Mouse (Mus musculus) stomach, embryonic 16.5 days (tissue): ENCODE measurements around the gene Luc7l3. TPM values are rescaled to one million over a fixed set of nuclear protein-coding genes. Genes with fewer than 3 reads are reported as not detected.

Experiments
- ATAC-seq: fragments of 200-750 bp; cut with Nextera tagmentation; 2 replicates; pipeline ENCODE4 v1.8.0; 2017; ENCODE audit warnings: moderate number of reproducible peaks, moderate TSS enrichment; ENCODE audit not compliant: insufficient read depth, low FRiP score
- H3K27ac ChIP-seq: fragments of 300-500 bp; sonication (generic); 2 replicates; pipeline ENCODE4 v1.5.1; 2014; ENCODE audit warnings: low read length
- H3K27me3 ChIP-seq: fragments of 300-500 bp; sonication (generic); 2 replicates; pipeline ENCODE4 v1.6.1; 2014; ENCODE audit warnings: low read length, control low read depth, mixed read lengths; ENCODE audit not compliant: control insufficient read depth, insufficient read depth
- H3K36me3 ChIP-seq: fragments of 300-500 bp; sonication (generic); 2 replicates; pipeline ENCODE4 v1.6.1; 2014; ENCODE audit warnings: low read length; ENCODE audit not compliant: control insufficient read depth, insufficient read depth
- H3K4me1 ChIP-seq: fragments of 300-500 bp; sonication (generic); 2 replicates; pipeline ENCODE4 v1.6.1; 2014; ENCODE audit warnings: low read length, control low read depth, mixed read lengths; ENCODE audit not compliant: control insufficient read depth, insufficient read depth
- H3K4me2 ChIP-seq: fragments of 300-500 bp; sonication (generic); 2 replicates; pipeline ENCODE4 v1.6.1; 2014; ENCODE audit warnings: low read depth, low read length, mixed read lengths
- H3K4me3 ChIP-seq: fragments of 300-500 bp; sonication (generic); replicated peaks from 2 replicates; pipeline ENCODE4 v1.5.1; 2014; ENCODE audit warnings: mild to moderate bottlenecking, low read length
- H3K9ac ChIP-seq: fragments of 300-500 bp; sonication (generic); 2 replicates; pipeline ENCODE4 v1.6.1; 2014; ENCODE audit warnings: low read length
- H3K9me3 ChIP-seq: fragments of 300-500 bp; sonication (generic); replicated peaks from 2 replicates; pipeline ENCODE4 v1.6.1; 2016; ENCODE audit warnings: low read length, control low read depth; ENCODE audit not compliant: control insufficient read depth
- WGBS: fragments of 180-500 bp; shearing (Covaris S2); extraction: QIAGEN DNeasy Blood & Tissue Kit; methylation state at CpG from one replicate; pipeline ENCODE4 v1.1.7; 2014; 5-methylcytosine and 5-hydroxymethylcytosine counted together
- polyA plus RNA-seq: library from polyadenylated mRNA; unstranded; fragments of >200 nt; fragmentation: Nextera tagmentation; extraction: Ambion mirVana; gene quantifications from 2 replicates; pipeline ENCODE4 v1.2.1, GENCODE M21; 2015

The Luc7l3 gene
- polyA plus RNA-seq, 1 experiment from 2014 or later, result 112 TPM

DNA sequence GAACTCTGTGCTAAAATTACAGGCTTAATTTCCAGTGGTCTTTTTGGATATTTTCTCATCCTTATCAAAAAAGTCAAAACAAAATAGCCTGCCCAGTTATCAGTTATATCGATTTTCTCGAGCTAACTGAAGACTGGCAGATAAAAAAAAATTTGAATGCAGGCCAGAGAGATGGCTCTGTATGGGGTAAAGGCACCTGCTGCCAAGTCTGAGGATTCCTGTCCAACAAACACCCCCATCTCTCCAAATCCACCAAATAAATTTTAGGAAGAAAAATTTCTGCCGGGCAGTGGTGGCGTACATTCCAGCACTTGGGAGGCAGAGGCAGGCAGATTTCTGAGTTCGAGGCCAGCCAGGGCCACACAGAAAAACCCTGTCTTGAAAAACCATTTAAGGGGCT is 3.7 kb downstream of the Luc7l3 start:
- 69% methylated on average over 5 of the region's 5 CpGs for WGBS
- Histone ChIP-seq H3K4me1 (peaks cover 53% of the 10 kb centered on the region), H3K36me3 (no peaks in the 10 kb centered on the region), H3K27ac (no peak overlapping the region), H3K9ac (no peak overlapping the region), H3K4me2 (no peak overlapping the region), H3K9me3 (no peaks in the 10 kb centered on the region), H3K27me3 (no peaks in the 10 kb centered on the region), H3K4me3 (no peak overlapping the region)
- no peak for ATAC-seq

DNA sequence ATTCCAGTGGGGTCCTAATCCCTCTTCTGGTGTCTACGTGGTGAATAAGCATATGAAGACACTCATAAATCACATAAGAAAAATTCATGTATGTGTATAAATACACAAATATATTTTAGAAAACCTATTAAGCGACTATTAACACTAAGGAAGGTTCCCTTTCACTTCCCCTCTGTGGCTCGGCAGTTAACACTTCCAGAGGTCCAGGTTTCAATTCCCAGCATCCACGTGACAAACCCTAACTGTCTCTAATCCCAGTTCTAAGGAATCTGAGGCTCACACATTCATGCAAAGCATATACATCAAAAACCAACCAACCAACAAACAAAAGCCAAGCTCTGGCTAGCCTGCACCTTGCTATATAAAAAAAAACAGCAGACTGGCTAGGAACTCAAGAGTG is 4.3 kb downstream of the Luc7l3 start:
- Histone ChIP-seq H3K4me3 (no peak overlapping the region), H3K4me2 (no peak overlapping the region), H3K9ac (no peak overlapping the region), H3K27ac (no peak overlapping the region), H3K27me3 (no peaks in the 10 kb centered on the region), H3K9me3 (no peaks in the 10 kb centered on the region), H3K4me1 (peaks cover 51% of the 10 kb centered on the region), H3K36me3 (no peaks in the 10 kb centered on the region)
- ATAC-seq, result no peak
- WGBS, result 46% methylated on average over 4 of the region's 4 CpGs

DNA sequence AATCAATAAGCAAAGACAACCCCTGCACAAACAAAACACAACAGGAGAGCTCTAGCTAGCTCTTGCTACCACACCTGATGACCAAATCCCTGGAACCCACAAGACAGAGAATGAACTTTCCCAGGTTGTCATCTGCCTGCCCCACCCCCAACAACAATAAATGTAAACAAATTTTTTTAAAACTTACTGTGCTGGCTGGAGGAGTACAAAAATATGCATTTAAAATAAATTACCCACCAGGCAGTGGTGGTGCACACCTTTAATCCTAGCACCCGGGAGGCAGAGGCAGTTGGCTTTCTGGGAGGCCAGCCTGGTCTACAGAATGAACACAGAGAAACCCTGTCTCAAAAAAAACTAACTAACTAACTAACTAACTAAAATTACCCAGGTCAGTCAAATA is 4.8 kb downstream of the Luc7l3 start:
- H3K9ac ChIP-seq, result no peak overlapping the region
- H3K36me3 ChIP-seq, result no peaks in the 10 kb centered on the region
- peaks cover 50% of the 10 kb centered on the region for H3K4me1 ChIP-seq
- 46% methylated on average over 1 of the region's 1 CpGs for WGBS
- H3K4me2 ChIP-seq, result no peak overlapping the region
- H3K27ac ChIP-seq, result no peak overlapping the region
- H3K9me3 ChIP-seq, result no peaks in the 10 kb centered on the region
- no peaks in the 10 kb centered on the region for H3K27me3 ChIP-seq
- H3K4me3 ChIP-seq, result no peak overlapping the region
- ATAC-seq, result no peak

DNA sequence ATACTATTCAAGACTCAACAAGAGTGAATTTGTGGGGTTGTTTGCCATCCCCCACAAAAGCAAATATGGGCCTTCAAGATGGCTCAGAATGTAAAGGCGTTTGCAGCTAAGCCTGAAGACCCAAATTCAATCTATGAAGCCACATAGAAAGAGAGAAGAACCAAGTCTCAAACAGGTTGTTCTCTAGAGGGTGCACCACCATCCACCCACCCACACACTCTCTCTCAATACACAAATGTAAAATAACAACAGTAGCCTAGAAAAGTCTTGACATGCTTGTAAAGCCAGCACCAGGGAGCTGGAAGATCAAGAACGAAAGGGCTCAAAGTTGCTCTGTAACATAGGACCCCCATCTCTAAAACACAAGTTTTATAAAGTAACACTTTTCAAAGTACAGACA is 5.3 kb downstream of the Luc7l3 start:
- no peaks in the 10 kb centered on the region for H3K36me3 ChIP-seq
- H3K4me3 ChIP-seq, result no peak overlapping the region
- H3K4me2 ChIP-seq, result no peak overlapping the region
- no peaks in the 10 kb centered on the region for H3K9me3 ChIP-seq
- H3K4me1 ChIP-seq, result peaks cover 50% of the 10 kb centered on the region
- no peak overlapping the region for H3K9ac ChIP-seq
- no peak overlapping the region for H3K27ac ChIP-seq
- no peak for ATAC-seq
- WGBS, result 56% methylated on average over 2 of the region's 2 CpGs
- no peaks in the 10 kb centered on the region for H3K27me3 ChIP-seq

DNA sequence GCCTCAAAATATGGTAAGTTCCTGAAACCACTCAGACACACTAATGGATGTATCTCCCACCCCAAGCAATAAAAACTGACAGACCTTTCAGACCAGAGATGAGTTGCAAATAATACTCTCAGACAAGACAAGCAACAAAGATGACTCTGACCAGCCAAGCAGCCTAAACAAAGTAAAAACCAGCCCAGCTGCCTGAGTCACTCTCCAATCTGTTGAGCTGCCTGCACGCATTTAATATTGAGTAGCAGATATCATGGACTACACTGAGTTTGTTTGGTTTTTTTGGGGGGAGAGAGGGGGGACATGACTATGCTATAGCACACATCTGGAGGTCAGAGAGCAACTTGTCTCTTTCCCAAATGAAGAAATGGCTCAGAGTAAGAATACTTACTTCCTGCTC is 6.5 kb downstream of the Luc7l3 start:
- WGBS, result 28% methylated on average over 1 of the region's 1 CpGs
- H3K27me3 ChIP-seq, result no peaks in the 10 kb centered on the region
- no peak for ATAC-seq
- peak overlapping the region; percentile 33; the same call in 1 of the 2 replicates for H3K27ac ChIP-seq
- no peak overlapping the region for H3K9ac ChIP-seq
- no peaks in the 10 kb centered on the region for H3K9me3 ChIP-seq
- H3K4me2 ChIP-seq, result no peak overlapping the region
- no peaks in the 10 kb centered on the region for H3K36me3 ChIP-seq
- no peak overlapping the region for H3K4me3 ChIP-seq
- peaks cover 48% of the 10 kb centered on the region for H3K4me1 ChIP-seq

DNA sequence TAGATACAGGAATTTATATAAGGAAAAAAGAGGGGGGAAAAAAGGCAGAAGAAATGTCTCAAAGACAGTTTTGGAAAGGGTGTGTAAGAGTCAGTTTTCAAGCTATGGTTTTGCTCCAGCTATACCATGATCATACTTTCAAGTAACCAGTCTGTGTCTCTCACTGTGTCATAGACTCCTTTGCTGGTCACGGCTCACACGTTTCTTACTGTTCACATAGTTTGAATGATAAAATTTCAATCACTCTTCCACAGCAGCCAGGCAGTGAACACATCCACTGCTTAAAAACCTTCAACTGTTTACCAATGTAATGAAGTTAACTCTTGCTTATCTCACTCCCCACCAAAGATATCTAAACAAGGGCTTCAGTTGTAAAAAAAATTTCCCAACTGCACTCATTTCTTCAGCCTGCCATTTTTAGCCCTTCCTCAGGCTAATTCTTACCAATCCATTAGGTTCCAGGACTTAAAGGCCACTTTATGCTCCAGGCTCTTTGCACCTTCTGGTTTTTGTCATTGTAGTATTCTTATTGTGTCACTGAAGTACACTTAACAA is 7.6 kb downstream of the Luc7l3 start:
- Histone ChIP-seq H3K9ac (no peak overlapping the region), H3K4me2 (no peak overlapping the region), H3K4me1 (peaks cover 42% of the 10 kb centered on the region), H3K9me3 (no peaks in the 10 kb centered on the region), H3K27me3 (no peaks in the 10 kb centered on the region), H3K36me3 (no peaks in the 10 kb centered on the region), H3K4me3 (no peak overlapping the region), H3K27ac (no peak overlapping the region)
- 51% methylated on average over 2 of the region's 2 CpGs for WGBS
- ATAC-seq, result no peak

DNA sequence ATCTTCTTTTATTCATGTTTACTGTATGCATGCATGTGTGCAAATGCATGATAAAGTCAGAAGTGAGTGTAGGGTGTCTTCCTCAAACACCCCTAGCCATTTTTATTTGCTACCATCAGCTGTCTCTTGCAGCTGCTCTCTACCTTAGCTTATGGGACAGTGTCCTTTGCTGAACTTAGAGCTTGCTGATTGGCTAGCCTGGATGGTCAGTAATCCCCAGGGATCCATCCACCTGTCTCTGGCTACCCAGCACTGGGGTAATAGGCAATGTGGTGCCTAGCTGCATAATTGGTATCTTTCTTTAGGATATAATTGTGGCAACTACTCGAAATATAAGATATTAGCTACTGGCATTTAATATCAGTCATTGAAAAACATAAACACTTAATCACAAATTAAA is 9.1 kb downstream of the Luc7l3 start:
- ATAC-seq, result no peak
- H3K9me3 ChIP-seq, result no peaks in the 10 kb centered on the region
- no peaks in the 10 kb centered on the region for H3K27me3 ChIP-seq
- H3K4me2 ChIP-seq, result no peak overlapping the region
- H3K4me3 ChIP-seq, result no peak overlapping the region
- H3K9ac ChIP-seq, result no peak overlapping the region
- peaks cover 36% of the 10 kb centered on the region for H3K4me1 ChIP-seq
- no peak overlapping the region for H3K27ac ChIP-seq
- WGBS, result 85% methylated on average over 1 of the region's 1 CpGs
- no peaks in the 10 kb centered on the region for H3K36me3 ChIP-seq

DNA sequence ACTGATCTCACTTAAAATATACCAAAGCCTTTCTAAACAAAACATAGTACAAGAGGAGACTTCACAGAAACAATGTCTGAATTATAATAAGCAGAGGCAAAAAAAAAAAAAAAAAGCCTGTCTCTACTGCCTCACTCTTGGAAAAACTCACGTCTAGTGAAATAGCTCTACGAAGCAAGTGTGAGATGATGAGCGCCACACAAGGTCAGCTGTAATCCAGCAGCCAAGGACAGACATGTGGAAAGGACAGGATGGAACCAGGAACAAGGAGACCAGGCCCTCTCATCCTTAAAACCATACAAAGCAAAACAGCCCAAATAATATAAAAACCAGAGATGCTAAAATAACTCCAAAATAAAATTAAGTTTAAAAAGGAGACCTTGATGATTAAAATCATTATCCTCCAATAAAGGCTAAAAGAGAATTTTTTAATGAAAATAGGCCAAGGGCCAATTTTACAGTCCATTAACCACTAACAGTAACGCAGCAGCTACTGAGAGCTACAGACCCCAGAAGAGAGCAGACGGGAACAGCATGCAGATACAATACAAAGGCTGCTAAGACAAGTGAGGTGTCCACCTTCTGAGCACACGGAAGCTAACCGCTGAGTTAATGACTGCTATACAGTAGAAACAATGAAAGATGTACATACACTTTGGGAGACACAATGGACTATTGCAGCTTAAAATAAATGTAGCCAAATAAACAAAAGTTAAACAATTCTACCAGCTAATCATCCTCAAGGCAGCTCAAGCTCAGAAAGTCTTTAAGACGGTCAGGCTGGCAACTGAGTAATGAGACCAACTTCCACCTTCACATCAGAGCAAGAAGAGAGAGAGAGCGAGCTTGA is 26.6 kb downstream of the Luc7l3 start:
- no peak for ATAC-seq
- Histone ChIP-seq H3K36me3 (peaks cover 26% of the 10 kb centered on the region), H3K9ac (no peak overlapping the region), H3K4me1 (no peaks in the 10 kb centered on the region), H3K4me3 (no peak overlapping the region), H3K9me3 (no peaks in the 10 kb centered on the region), H3K27ac (no peak overlapping the region), H3K27me3 (no peaks in the 10 kb centered on the region), H3K4me2 (no peak overlapping the region)
- 82% methylated on average over 9 of the region's 9 CpGs for WGBS

DNA sequence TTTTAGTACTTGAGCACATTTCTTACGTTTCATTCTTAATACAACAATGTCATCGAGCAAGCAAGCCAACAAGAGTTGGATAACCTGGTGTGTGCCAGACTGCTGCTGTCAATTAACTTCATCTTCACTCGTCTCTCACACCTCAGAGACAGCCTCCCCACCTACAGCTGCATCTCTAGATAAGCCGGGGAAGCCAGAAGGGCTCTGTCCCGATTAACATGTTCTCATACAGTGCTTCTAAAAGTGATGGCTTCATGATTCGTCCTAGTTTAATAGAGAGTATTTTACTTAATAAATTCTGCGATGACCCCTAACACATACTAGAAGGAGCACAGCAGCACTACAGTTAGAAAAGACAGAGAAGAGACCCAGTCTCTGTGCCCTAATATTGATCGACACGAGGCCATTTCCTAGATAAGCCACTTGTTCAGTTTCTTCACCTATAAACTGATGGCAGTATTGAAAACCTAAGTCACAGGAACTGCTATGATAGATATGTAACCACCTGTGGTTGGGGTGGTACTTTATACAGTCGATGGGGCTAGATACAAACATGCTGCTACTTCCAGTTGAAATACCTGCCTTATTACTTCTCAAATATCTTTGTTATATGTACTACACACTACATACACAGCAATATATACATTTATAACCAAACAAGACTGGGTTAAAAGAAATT is 31.6 kb downstream of the Luc7l3 start:
- ATAC-seq, result no peak
- no peaks in the 10 kb centered on the region for H3K27me3 ChIP-seq
- H3K36me3 ChIP-seq, result peaks cover 31% of the 10 kb centered on the region
- H3K4me1 ChIP-seq, result no peaks in the 10 kb centered on the region
- 85% methylated on average over 10 of the region's 10 CpGs for WGBS
- no peaks in the 10 kb centered on the region for H3K9me3 ChIP-seq
- H3K4me2 ChIP-seq, result no peak overlapping the region
- H3K9ac ChIP-seq, result no peak overlapping the region
- no peak overlapping the region for H3K27ac ChIP-seq
- no peak overlapping the region for H3K4me3 ChIP-seq
